Mouse (Mus musculus) embryonic facial prominence, embryonic 10.5 days (tissue): ENCODE measurements around the gene Ablim2. TPM values are rescaled to one million over a fixed set of nuclear protein-coding genes. Genes with fewer than 3 reads are reported as not detected.

ENCODE experiments used
- DNase-seq: peaks from one replicate; pipeline ENCODE4 v3.0.0-alpha.2; 2017; ENCODE audit warnings: low spot score
- H3K27ac ChIP-seq: fragments of 300-500 bp; sonication (generic); replicated peaks from 2 replicates; pipeline ENCODE4 v1.5.1; 2016; ENCODE audit warnings: mild to moderate bottlenecking
- H3K27me3 ChIP-seq: fragments of 300-500 bp; sonication (generic); replicated peaks from 2 replicates; pipeline ENCODE4 v1.6.1; 2016; ENCODE audit warnings: low read depth, mild to moderate bottlenecking; ENCODE audit not compliant: poor library complexity, severe bottlenecking
- H3K36me3 ChIP-seq: fragments of 300-500 bp; sonication (generic); replicated peaks from 2 replicates; pipeline ENCODE4 v1.6.1; 2016; ENCODE audit warnings: mild to moderate bottlenecking, moderate library complexity
- H3K4me1 ChIP-seq: fragments of 300-500 bp; sonication (generic); 2 replicates; pipeline ENCODE4 v1.6.1; 2016
- H3K4me3 ChIP-seq: fragments of 300-500 bp; sonication (generic); 2 replicates; pipeline ENCODE4 v1.5.1; 2016; ENCODE audit warnings: mild to moderate bottlenecking, moderate library complexity
- H3K9me3 ChIP-seq: fragments of 300-500 bp; sonication (generic); 2 replicates; pipeline ENCODE4 v1.6.1; 2016; ENCODE audit warnings: mild to moderate bottlenecking
- WGBS: fragments of 180-500 bp; shearing (Covaris S2); methylation state at CpG from one replicate; pipeline ENCODE4 v1.1.7; 2016; 5-methylcytosine and 5-hydroxymethylcytosine counted together
- polyA plus RNA-seq: library from polyadenylated mRNA; unstranded; fragments of >200 nt; fragmentation: Nextera tagmentation; extraction: Ambion mirVana; gene quantifications from 2 replicates; pipeline ENCODE4 v1.2.1, GENCODE M21; 2016

Ablim2 gene
- polyA plus RNA-seq, 1 experiment from 2014 or later: 0.51 TPM

GRCm38 (mm10) chr5:35725840-35726239 lies 31.8 kb upstream of the Ablim2 start:
- Histone ChIP-seq H3K36me3 (no peaks in the 10 kb centered on the region), H3K4me1 (peaks cover 24% of the 10 kb centered on the region), H3K9me3 (no peaks in the 10 kb centered on the region), H3K4me3 (no peak overlapping the region), H3K27ac (no peak overlapping the region), H3K27me3 (no peaks in the 10 kb centered on the region)
- no peak for DNase-seq
- WGBS: 80% methylated on average over 3 of the region's 3 CpGs

GRCm38 (mm10) chr5:35727447-35727846 lies 30.2 kb upstream of the Ablim2 start:
- no peak for DNase-seq
- H3K4me3 ChIP-seq: no peak overlapping the region
- 78% methylated on average over 5 of the region's 5 CpGs for WGBS
- H3K9me3 ChIP-seq: no peaks in the 10 kb centered on the region
- peaks cover 23% of the 10 kb centered on the region for H3K4me1 ChIP-seq
- H3K27ac ChIP-seq: no peak overlapping the region
- no peaks in the 10 kb centered on the region for H3K36me3 ChIP-seq
- H3K27me3 ChIP-seq: no peaks in the 10 kb centered on the region

- H3K4me3 ChIP-seq: peak overlapping the region; percentile 14
- no peaks in the 10 kb centered on the region for H3K27me3 ChIP-seq
- WGBS: 90% methylated on average over 12 of the region's 12 CpGs
- H3K36me3 ChIP-seq: no peaks in the 10 kb centered on the region
- DNase-seq: no peak
- H3K27ac ChIP-seq: peak overlapping the region; percentile 80
- H3K9me3 ChIP-seq: no peaks in the 10 kb centered on the region
- H3K4me1 ChIP-seq: peaks cover 13% of the 10 kb centered on the region
These were observed 29.2 kb upstream of the Ablim2 start for GRCm38 (mm10) chr5:35728344-35728956.

- Histone ChIP-seq H3K4me3 (peak overlapping the region; percentile 14), H3K9me3 (no peaks in the 10 kb centered on the region), H3K4me1 (peaks cover 13% of the 10 kb centered on the region), H3K36me3 (no peaks in the 10 kb centered on the region), H3K27ac (peak overlapping the region; percentile 80), H3K27me3 (no peaks in the 10 kb centered on the region)
- 50% methylated on average over 11 of the region's 11 CpGs for WGBS
- peak; percentile 70 for DNase-seq
These were observed 28.7 kb upstream of the Ablim2 start for GRCm38 (mm10) chr5:35728957-35729460.

DNA sequence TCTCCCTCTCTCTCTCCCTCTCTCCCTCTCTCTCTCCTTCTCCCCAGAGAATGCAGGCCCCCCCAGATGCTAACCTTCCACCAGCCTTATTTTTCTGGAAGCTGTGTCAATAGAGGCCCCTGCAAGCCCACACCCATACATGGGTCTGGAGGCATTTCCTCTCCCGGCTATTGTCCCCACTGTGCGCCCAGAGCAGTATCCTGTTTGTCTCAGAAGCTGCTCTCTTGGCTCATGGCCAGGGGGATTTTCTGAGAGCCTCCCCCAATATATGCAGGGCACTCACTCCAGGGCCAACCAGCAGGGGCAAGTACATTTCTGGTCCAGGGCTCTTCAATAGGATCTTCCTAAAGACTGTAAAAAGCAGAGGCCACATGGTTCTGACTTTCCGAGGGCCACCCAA lies 27.8 kb upstream of the Ablim2 start:
- Histone ChIP-seq H3K27me3 (no peaks in the 10 kb centered on the region), H3K4me3 (no peak overlapping the region), H3K36me3 (no peaks in the 10 kb centered on the region), H3K9me3 (no peaks in the 10 kb centered on the region), H3K27ac (0 out of 2 replicates have a peak overlapping the region, but pooled peaks have one; percentile 80), H3K4me1 (peaks cover 13% of the 10 kb centered on the region)
- DNase-seq: no peak
- 83% methylated on average over 3 of the region's 3 CpGs for WGBS

- no peak for DNase-seq
- 70% methylated on average over 1 of the region's 1 CpGs for WGBS
- Histone ChIP-seq H3K27ac (no peak overlapping the region), H3K9me3 (no peaks in the 10 kb centered on the region), H3K27me3 (no peaks in the 10 kb centered on the region), H3K36me3 (no peaks in the 10 kb centered on the region), H3K4me3 (no peak overlapping the region), H3K4me1 (peaks cover 13% of the 10 kb centered on the region)
These were observed 27.1 kb upstream of the Ablim2 start for GRCm38 (mm10) chr5:35730552-35730951.

DNA sequence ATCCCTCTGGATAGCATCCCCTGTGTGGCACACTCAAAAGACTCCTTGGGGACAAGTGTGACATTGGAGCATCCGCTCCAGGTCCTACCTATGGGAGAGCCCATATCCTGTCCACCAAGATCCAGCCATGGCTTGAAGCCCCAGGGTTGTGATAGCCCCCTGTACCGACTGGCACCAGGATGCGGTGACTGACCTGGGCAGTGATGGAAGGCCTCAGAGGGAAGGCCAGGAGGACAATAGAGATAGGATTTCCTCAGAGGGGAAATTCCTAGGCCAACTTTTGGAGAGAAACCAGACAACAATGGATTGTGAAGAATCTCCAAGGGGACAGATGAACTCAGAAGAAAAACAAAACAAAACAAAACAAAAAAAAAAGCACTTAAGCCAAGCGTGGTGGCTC lies 26.7 kb upstream of the Ablim2 start:
- H3K4me3 ChIP-seq: no peak overlapping the region

GRCm38 (mm10) chr5:35733523-35733922 lies 24.2 kb upstream of the Ablim2 start:
- Histone ChIP-seq H3K27me3 (no peaks in the 10 kb centered on the region), H3K36me3 (no peaks in the 10 kb centered on the region), H3K27ac (no peak overlapping the region), H3K4me3 (no peak overlapping the region), H3K4me1 (peaks cover 16% of the 10 kb centered on the region), H3K9me3 (no peaks in the 10 kb centered on the region)
- 75% methylated on average over 2 of the region's 2 CpGs for WGBS
- DNase-seq: no peak

More for the DNA sequence above, 26.7 kb upstream of the Ablim2 start:
- Histone ChIP-seq H3K36me3 (no peaks in the 10 kb centered on the region), H3K27me3 (no peaks in the 10 kb centered on the region), H3K27ac (no peak overlapping the region), H3K4me1 (peaks cover 13% of the 10 kb centered on the region), H3K9me3 (no peaks in the 10 kb centered on the region)
- no peak for DNase-seq
- 88% methylated on average over 4 of the region's 4 CpGs for WGBS

DNA sequence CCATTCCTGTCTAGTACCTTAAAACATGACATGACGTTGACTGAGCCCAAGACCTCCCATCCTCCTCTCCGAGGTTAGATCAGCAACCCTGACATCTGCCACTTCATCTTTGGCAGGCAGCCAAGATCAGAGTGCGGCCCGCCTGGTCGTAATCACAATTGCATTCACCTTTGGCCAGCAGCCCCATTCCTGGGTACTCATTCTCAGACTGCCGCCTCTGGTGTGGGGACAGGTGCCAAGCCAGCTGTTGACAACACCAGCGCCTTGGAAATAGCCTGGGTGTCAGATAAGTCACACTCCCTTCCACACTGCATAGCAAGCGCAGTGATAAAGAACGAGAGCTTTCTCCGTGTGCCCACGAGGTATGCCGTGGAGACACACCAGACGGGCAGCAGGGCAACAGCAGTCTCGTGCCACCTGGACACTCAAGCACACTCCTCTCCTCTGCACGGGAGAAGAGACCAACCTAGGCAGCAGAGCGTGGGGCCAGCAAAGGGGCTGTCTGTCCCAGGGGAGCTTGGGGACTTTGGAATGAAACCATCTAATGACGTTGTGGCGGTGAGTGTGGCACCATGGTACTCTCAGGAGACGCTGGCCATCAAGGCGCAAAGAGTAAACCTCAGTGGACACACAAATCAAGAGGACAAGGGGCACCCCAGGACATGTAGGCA lies 20.3 kb upstream of the Ablim2 start:
- Histone ChIP-seq H3K4me1 (peaks cover 26% of the 10 kb centered on the region), H3K4me3 (no peak overlapping the region)
- 88% methylated on average over 20 of the region's 20 CpGs for WGBS

DNA sequence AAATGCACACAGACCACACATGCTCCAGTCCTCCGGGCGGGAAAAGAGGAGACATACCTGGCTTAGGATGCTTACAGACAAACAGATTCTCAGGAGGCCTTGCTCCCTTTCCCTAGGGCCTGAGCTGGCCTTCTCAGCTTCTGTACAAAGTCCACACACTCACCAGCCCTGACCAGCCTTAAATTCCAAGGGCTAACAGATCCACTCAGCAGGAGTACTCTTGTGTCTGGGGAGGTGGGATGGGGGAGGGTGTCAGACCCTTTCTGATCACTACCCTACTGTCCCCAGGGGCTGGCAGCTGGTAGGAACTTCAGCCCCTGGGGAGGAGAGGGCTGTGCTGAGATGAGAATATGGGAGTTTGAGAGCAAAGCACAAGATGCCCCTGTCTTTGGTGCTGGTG lies 18.7 kb upstream of the Ablim2 start:
- Histone ChIP-seq H3K36me3 (no peaks in the 10 kb centered on the region), H3K27ac (no peak overlapping the region), H3K4me1 (peaks cover 26% of the 10 kb centered on the region), H3K9me3 (no peaks in the 10 kb centered on the region), H3K27me3 (peaks cover 31% of the 10 kb centered on the region), H3K4me3 (no peak overlapping the region)
- WGBS: 85% methylated on average over 2 of the region's 2 CpGs
- DNase-seq: no peak

More for the DNA sequence above, 20.3 kb upstream of the Ablim2 start:
- peaks cover 31% of the 10 kb centered on the region for H3K27me3 ChIP-seq
- no peaks in the 10 kb centered on the region for H3K36me3 ChIP-seq
- no peak overlapping the region for H3K27ac ChIP-seq
- H3K9me3 ChIP-seq: no peaks in the 10 kb centered on the region
- DNase-seq: no peak

GRCm38 (mm10) chr5:35739536-35740278 lies 18.0 kb upstream of the Ablim2 start, which contains the start of gene Sh3tc1:
Gene Sh3tc1, minus strand, starts transcription at chr5:35739987.
- H3K27ac ChIP-seq: no peak within 1 kb of the TSS
- WGBS: 16% methylated on average over 10 of the region's 10 CpGs
- no peak within 1 kb of the TSS for H3K4me3 ChIP-seq

DNA sequence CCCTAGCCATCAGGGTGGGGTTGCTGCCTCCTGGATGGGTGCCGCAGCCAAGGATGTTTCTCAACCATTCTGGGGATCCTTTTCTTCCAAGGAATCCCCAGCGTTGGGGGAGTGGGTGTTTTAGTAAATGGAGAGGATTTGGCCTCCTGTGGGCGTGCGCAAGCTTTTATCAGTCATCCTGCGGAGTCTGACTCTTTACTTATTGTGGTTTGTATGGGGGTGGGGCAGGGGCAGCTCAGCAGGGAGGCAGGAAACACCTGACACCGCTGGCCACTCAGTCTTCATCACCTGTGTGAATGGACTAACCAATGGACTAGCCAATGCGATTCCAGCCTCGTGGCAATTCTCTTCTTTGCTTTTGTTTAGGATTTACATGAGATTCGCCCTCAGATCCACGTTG lies 17.0 kb upstream of the Ablim2 start:
- H3K4me3 ChIP-seq: no peak overlapping the region
- no peak for DNase-seq
- H3K27ac ChIP-seq: no peak overlapping the region
- no peaks in the 10 kb centered on the region for H3K36me3 ChIP-seq
- peaks cover 31% of the 10 kb centered on the region for H3K27me3 ChIP-seq
- 6% methylated on average over 10 of the region's 10 CpGs for WGBS
- no peaks in the 10 kb centered on the region for H3K9me3 ChIP-seq
- H3K4me1 ChIP-seq: peaks cover 26% of the 10 kb centered on the region

More at GRCm38 (mm10) chr5:35739536-35740278, 18.0 kb upstream of the Ablim2 start, which contains the start of gene Sh3tc1:
- DNase-seq: peak; percentile 34
- Histone ChIP-seq H3K9me3 (no peaks in the 10 kb centered on the region), H3K36me3 (no peaks in the 10 kb centered on the region), H3K4me1 (peaks cover 26% of the 10 kb centered on the region), H3K27me3 (peaks cover 31% of the 10 kb centered on the region)
